Mouse (Mus musculus) liver, postnatal 0 days (tissue): ENCODE measurements at regions not wholly inside any gene's neighbourhood (a gene's known extent, or its start where the extent isn't known, plus 50 kb on each side); places are given as distances from the start of the nearest gene placed in this dataset.

Source experiments
- CTCF ChIP-seq: sonication (generic); IDR thresholded peaks from 2 replicates; pipeline ENCODE4 v1.5.1; 2016; ENCODE audit warnings: antibody characterized with exemption, low read depth
- EP300 ChIP-seq: IDR thresholded peaks from 2 replicates; pipeline ENCODE4 v1.6.1; 2016; ENCODE audit warnings: antibody characterized with exemption, low read depth, mild to moderate bottlenecking

GRCm38 (mm10) chr12:112340248-112340647 lies 149.0 kb upstream of the A530016L24Rik start:
- TF ChIP-seq CTCF (no peak), EP300 (no peak)
